Mouse (Mus musculus) c-Kit-positive CD71-positive TER-119-positive erythroid progenitor cells, embryonic 14.5 days (primary cell): ENCODE measurements around the gene Gfy.
A peak's percentile ranks its signal among the peaks of the same experiment; 100 is the strongest.

ENCODE experiments used
- DNase-seq: peaks from one replicate; pipeline ENCODE4 v3.0.0-alpha.2; 2013; ENCODE audit warnings: low spot score

Gfy gene

GRCm38 (mm10) chr7:45179469-45179868 lies at the start of gene Gfy:
TSS of gene Gfy (minus strand) at chr7:45179569.
- no peak for DNase-seq

DNA sequence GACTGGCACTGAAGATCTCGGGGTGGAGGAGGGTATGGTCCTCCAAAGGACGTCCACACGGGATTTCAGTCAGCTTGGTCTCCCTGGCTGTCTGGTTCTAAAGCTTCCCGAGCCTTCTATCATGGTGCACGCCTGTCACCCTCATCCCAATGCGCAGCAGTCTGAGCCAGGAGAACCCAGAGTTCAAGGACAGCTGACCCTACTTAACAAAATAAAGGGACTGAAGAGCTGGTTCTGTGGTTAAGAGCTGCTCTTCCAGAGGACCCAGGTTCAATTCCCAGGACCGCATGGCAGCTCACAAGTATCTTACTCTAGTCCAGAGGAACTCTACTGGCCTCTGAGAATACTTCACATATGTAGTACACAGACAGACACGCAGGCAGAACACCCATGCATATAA lies 49.7 kb upstream of the Gfy start:
- DNase-seq = no peak

DNA sequence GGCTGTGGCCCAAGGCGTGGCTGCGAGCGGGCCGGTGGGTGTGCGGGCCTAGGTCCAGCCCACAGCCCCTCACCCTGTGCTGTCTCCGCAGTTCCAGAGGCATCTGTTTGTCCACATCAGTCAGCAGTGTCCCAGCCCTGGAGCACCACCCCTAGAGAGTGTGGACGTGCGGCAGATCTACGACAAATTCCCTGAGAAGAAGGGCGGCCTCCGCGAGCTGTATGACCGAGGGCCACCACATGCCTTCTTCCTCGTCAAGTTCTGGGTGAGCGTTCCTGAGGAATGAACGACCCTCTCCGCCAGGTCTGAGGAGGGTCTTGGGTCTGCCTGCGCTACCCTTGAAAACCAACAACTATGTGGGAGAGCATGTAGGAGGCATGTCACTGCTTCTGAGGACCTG lies 49.2 kb upstream of the Gfy start:
- DNase-seq = no peak

DNA sequence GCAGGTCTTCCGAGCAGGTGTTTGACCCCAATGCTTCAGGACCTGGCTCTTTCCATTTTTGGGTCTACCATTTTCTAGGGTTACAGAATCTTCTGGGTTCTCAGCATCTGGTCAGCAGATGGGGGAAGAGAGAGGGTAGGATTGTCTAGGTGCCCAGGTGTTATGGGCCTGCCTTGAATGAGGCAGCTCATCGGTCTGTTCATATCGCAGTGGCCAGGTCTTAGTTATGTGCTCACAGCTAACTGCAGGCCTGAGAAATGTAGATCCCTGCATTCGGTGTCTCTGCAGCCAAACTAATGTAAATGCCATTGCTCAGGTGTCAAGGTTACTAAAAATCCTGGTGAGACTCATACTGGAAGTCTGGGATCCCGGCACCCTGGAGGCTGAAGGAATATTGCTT lies 47.1 kb upstream of the Gfy start:
- no peak for DNase-seq

DNA sequence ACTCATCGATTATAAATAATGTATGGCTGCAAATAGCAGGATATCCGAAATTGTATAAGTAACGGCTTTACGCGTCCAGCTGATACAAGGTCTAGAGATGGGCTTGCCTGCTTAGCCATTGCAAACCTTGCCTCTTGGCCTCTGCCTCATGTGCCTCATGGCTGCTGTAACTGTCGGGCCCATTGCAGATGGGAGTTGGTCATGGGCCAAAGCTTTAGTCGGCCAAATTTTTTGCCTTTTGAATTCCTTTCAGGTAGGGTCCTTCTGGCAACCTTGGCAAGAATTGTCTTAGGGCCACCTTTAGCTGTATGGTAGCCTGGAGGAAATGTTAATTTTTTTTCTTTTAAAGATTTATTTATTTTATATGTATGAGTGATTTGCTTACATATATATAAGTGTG lies 45.5 kb upstream of the Gfy start:
- no peak for DNase-seq

- no peak for DNase-seq
Measured at GRCm38 (mm10) chr7:45221680-45222079, 42.3 kb upstream of the Gfy start.

DNA sequence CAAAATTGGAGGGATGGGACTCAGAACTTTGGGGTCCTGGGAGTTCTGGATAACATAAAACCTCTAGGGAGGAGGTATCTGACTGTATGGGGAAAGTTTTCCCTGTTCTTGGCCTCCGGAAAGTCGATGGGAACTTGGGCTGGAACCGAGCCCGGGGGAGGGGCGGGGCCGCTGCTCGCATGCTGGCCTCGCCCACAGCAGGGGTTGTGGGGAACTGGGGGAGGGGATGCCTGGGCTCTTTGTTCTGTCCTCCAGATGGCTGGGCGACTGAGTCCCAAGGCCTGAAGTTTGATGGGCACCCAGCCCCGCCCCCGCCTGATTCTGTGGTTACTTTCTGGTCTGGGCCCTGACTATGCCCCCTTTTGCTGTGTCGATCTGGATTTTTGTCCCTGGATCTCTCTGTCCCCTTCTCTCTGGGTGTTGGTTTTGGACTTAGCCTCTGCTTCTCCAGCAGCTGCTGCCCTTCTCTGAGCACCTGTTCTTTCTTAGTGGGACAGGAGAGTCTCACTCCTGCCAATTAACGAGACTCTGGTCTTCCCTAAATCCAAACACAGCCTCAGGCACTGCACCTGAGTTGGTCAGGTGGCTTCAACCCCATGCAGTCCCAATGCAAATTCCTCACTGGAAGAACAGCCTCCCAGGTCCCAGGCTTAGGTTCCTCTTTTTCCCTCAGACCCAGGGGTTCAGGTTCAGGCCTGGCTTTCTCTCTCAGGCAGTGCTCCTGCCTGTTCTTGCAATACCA lies 37.2 kb upstream of the Gfy start:
- no peak for DNase-seq

DNA sequence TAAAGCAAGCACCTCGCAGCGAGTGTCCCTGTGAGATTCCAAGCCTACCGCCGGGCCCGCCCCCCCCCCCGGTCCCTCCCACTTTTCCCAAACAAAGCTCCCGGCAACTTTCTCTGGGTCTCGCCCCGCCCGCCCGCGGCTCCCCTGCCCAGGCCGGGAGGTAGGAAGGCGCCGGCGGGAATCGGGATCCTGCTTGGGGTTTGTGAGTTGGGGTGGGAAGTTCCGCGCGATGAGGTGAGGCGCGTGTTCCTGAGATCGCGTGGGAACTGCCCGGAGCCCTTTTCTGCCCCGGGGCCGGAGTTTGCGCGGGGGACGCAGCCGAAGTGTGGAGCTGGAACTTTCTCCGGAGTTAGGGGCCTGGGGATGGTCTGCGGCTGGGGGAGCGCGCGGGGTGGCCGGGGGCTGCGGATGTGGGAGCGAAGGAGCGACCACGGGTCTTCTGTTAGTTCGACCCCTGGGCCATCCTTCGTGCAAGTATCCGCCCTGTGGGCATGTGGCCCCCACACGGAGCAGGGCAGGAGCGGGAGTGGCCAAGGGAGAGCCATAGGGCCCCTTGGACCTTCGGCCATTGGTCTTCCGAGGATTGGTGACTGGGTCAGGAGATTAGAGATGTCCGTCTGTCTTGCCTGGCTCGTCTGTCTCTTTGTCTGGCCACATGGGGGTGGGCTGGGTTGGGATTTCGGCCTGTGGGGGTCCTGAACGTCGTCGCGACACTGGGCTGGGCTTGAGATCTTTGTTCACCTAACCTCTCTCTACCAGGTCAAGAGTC lies 36.5 kb upstream of the Gfy start, which contains the start of gene Tead2:
TSS of gene Tead2 (plus strand) at position 81 of the 769 bp plus-strand sequence.
- DNase-seq = no peak

DNA sequence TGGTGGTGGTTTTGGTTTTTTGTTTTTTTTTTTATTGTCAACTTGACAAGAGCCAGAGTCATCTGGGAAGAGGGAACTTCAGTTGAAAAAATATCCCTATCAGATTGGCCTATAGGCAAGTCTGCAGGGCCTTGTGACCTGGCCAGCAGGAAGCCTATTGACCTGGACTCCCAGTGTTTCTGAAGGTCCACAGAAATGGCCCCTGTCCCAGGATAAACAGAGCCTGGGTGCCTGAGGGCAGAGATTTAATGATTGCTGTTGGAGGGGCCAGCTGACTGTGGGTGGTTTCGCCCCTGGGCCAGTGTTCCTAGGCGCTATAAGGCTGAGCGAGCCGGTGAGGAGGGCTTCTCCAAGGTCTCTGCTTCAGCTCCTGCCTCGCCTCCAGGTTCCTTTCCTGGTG lies 34.3 kb upstream of the Gfy start:
- DNase-seq = no peak

DNA sequence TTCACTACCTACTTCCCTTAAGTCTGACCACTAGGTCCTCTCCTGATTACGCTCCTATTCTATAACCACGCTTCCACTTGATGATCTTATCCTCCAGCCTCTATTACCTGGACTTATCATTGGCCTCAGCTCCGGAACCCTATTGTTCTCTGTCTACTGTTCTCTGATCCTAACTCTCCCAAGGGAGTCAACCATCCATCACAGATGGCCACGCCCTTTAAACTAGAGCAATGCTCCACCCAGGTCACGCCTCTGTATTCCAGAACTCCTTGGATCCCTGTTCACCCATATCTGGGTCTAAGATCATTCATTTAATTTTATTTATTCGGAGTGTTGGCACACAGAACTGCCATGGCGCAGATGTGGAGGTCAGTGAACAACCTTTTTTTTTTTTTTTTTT lies 33.0 kb upstream of the Gfy start:
- no peak for DNase-seq

DNA sequence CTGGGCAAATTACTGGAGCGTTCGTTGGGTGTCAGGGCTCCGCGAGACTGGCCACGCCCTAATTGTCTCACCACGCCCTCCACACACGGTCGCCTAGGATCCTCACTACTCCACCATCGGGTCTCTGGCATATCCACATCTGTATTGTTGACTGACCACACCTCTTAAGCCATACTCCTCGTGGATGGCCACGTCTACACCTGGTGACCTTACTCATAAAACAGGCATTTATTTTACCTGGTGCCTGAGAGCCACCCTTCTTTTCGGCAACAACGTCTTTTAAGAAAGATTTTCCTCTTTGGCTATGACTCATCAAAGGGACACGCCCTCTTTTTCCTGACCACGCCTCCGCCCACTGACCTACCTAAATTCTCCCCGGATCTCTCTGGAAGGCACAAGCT lies 32.5 kb upstream of the Gfy start, which contains the start of gene Dkkl1:
TSS of gene Dkkl1 (minus strand) at position 297 of the 401 bp plus-strand sequence.
- peak; percentile 73 for DNase-seq

DNA sequence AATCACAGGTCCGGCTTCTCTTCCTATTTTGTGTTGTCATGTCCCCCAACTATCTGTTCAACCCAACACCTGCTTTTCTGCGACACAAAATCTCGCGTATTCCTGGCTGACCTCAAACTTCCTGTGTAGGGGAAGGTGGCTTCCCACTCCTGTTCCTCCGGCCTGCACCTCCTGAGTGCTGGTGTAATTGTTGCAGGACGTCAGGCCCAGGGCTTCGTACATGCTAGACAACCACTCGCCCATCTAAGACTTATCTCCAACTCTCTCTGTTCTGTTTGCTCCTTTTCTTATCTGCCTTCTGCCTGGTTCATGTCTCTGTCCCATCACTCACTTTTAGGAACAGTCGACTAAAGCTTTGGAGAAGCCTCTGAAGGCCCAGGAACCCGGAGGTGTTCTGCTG lies 31.7 kb upstream of the Gfy start:
- no peak for DNase-seq

DNA sequence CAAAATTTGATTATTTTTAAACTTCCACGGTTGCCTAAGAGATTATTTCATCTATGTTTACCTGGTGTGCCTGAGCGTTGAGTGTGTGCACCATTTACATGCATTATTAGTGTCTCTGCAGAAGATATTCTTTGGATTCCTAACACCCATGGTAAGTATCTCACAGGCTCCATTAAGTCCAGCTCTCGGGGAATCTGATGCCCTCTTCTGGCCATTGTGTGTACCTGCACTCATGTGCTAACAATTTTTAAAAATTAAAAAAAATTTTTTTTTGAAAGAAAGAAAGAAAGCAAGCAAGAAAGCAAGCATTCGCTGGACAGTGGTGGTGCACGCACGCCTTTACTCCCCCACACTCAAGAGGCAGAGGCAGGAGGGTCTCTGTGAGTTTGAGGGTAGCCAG lies 28.9 kb upstream of the Gfy start:
- no peak for DNase-seq

DNA sequence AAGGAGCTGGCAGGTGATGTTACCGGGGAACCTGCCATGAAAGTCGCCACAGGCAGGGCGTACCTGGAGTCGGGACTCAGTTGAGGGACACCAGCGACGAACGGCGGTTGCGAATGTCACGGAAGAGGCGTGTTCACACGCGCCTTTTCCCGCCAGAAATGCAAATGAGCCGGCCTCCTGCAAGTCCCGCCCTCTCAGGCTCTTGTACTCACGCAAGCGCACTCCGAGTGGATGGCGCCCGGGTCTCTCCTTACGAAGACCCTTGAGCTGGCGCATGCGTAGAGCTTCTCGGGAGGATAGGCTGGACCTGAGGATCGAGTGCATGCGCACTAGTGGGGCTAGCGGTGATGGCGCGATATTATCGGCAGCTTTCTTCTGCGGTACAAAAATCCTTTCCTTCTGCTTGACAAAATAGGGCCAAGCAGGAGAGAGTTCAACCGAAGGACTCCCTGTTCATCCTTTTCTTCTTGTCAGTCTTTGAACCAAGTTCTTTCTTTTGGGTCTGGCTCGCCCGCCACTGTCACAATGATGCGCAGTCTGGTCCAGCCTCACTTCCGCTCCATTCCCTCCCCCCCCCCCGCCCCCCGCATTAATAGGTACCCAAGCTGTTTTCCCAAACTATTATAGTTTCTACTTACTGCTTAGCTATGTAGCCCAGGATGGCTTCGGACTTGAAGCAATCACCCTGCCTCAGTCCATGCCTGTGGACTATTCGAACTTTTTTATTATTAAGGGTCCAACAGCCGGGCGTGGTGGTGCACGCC lies 25.2 kb upstream of the Gfy start, which contains the start of gene Ccdc155:
TSS of gene Ccdc155 (minus strand) at position 513 of the 764 bp plus-strand sequence.
- DNase-seq = peak; percentile 88

- DNase-seq = no peak
Measured at GRCm38 (mm10) chr7:45202654-45203053, 23.3 kb upstream of the Gfy start.

DNA sequence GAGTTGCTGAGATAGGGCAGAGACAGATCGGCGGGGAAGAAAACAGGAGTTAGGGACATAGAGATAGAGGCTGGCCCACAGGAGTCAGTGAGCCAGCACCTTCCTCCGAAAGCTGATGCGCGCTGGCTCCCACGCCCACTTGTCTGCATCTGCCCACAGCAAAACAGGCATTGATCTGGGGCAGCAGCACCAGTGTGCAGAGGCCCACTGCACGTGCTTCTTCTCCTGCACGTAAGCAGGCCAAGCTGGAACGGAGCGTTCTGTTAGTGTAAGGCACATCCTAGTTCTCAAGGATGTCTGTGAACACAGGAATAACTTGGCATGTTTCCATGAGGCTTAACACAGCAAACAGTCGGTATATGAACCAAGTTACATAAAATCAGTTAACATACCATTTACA lies 19.6 kb upstream of the Gfy start:
- no peak for DNase-seq

DNA sequence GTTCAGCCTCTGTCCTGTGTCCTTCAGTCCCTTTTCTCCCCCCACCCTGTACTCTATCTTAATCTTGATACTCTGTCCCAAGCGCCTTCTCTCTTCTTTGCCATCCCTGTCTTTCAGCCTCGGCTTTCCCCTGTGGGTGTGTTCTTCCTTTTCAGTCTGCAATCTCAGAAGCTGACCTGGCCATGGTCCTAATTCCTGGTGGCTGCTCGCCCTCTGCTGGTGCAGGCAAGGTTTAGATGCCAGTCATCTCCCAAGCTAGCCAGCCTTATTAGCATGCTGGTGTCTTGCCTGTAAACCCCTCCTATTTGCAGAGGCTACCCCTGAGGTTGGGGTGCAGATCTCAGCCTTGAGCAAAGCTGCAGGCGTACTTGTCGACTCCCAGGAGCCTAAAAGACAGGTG lies 19.1 kb upstream of the Gfy start:
- DNase-seq = no peak

DNA sequence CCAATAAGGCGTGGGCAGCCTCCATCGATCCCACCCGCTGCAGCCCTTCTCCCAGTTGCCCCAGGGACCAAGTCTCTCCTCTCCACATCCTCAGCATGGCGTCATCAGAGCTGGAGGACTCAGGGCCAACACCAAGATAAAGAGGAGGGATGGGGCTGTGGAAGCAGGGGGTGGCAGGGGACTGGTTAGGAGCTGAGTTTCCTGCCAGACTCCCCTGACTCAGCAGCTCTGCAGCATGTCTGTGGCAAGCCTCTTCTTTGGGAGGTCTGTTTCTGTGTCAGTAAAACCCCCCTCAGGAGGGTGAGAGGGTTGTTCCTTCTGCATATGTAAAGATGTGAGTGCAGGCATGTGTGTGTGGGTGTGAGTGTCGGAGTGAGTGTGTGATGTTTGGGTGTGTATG lies 17.6 kb upstream of the Gfy start:
- DNase-seq = no peak

- no peak for DNase-seq
Measured at GRCm38 (mm10) chr7:45196176-45196535, 16.8 kb upstream of the Gfy start.

GRCm38 (mm10) chr7:45195341-45196175 lies 16.2 kb upstream of the Gfy start:
- no peak for DNase-seq

DNA sequence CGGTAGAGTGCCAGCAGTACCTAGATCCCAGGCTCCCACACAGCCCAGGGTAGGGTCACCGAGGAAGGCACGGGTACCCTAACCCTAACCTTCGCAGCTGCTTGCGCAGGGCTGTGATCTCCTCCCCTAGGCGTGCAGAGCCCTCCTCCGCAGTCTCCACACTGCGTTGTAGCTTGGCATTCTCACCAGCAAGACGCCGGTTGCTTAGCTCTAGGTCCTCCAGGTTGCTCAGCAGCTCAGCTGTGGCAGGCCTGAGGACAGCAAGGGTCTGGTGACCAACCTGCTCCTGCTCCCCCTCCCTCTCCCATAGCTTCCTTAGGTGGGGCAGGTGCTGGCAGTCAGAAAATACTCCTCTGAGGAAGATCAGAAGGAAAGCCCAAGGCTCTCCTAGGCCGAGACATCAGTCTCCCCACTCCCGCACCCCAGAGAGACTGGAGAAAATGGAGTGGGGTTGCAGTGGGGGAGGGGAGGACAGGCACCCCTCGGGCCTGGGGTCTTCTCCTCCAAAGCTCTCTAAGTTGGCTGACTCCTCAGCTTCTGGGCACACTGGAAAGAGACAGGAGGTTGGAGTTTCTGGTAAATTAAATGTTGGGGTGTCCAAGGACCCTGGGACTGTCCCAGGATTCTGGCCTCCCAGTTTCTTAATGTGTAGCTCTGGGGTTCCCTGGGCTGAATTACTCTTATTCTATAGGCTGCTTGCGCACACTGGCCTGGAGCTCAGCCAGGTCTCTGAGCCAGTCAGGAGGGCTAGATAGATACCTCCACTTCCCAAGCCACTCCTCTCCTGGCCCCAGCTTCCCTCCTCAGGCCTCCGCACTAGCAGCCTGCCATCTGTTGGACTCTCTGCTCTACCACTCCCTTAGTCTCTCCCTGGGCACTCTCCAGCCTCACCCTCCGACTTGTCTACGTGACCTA lies 14.8 kb upstream of the Gfy start:
- DNase-seq = no peak
